Mouse (Mus musculus): ENCODE data around the gene Atg14. TPM values are rescaled to one million over a fixed set of nuclear protein-coding genes. Genes with fewer than 3 reads are reported as not detected.
"Not testable (repeated sequence)": the region's sequence is repeated elsewhere in the genome, so short reads cannot be mapped to it uniquely, and the experiment has no call there.

Gene Atg14
- polyA plus RNA-seq (2015; fragmentation: Nextera tagmentation; extraction: Ambion mirVana), result 12.9 and 13.4 TPM in 2 replicates

DNA sequence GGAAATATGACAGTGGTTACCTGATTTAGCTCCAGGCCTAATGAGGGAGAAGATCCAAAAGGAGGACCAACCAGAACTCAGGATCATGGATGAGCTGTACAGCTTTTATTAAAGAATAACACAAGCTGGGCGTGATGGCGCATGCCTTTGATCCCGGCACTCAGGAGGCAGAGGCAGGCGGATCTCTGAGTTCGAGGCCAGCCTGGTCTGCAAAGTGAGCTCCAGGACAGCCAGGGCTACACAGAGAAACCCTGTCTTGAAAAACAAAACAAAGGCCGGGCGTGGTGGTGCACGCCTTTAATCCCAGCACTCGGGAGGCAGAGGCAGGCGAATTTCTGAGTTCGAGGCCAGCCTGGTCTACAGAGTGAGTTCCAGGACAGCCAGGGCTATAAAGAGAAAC is at the start of gene Atg14:
Atg14 (minus strand) TSS at position 101 of the 400 bp plus-strand sequence.
- WGBS, result 90% methylated on average over 11 of the region's 11 CpGs
- H3K27ac ChIP-seq; H3K36me3 ChIP-seq; H3K4me1 ChIP-seq; H3K27me3 ChIP-seq; H3K4me2 ChIP-seq; ATAC-seq (ENCODE audit: borderline replicate concordance, extremely low read depth, low FRiP score, low TSS enrichment); H3K4me3 ChIP-seq; H3K9me3 ChIP-seq; H3K9ac ChIP-seq: not testable (repeated sequence)

DNA sequence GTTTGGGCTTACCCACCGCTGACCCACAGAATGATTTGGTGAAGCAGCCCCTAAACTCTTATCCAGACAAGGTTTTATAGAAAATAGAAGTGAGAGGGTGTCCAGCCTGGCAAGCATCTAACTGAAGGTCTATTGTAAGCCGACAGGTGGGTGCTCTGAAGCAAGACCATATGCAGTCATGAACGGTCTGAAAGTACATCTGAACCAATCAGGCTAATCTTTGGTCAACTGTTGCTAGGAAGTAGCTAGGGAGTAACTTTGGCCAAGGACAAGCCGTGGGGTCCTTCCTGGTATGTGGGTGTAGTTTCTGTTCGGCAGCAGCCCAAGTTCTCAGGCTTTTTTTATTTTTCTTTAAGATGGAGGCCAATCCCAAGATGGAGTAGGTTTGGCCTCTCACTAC is 48.4 kb upstream of the Atg14 start:
- no peak overlapping the region for H3K9ac ChIP-seq
- 83% methylated on average over 5 of the region's 5 CpGs for WGBS
- H3K9me3 ChIP-seq, result no peaks in the 10 kb centered on the region
- H3K36me3 ChIP-seq, result no peaks in the 10 kb centered on the region
- H3K27ac ChIP-seq, result no peak overlapping the region
- no peak overlapping the region for H3K4me2 ChIP-seq
- H3K4me3 ChIP-seq, result no peak overlapping the region
- H3K4me1 ChIP-seq, result no peaks in the 10 kb centered on the region
- ATAC-seq (ENCODE audit: borderline replicate concordance, extremely low read depth, low FRiP score, low TSS enrichment), result no peak
- no peaks in the 10 kb centered on the region for H3K27me3 ChIP-seq

DNA sequence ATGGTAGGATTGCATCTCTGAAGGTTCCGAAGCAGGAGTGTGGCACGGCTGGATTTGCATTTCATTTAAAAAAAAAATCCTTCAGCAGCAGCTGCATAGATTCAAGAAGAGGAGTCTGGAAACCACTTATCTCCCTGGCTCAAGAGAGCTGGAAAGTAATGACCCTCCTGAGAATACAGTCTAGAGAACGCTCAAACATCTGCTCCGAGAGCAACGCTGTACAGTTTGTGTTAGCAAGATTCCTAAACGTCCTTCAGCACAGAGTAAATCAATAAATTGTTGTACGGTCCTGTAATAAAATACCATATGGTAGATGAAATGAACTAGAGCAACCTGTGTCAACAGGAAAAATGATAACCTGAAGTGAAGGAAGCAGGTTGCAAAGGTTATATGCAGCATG is 42.8 kb upstream of the Atg14 start:
- no peaks in the 10 kb centered on the region for H3K27me3 ChIP-seq
- no peak for ATAC-seq (ENCODE audit: borderline replicate concordance, extremely low read depth, low FRiP score, low TSS enrichment)
- no peaks in the 10 kb centered on the region for H3K9me3 ChIP-seq
- no peak overlapping the region for H3K9ac ChIP-seq
- no peak overlapping the region for H3K27ac ChIP-seq
- H3K4me3 ChIP-seq, result no peak overlapping the region
- H3K4me2 ChIP-seq, result no peak overlapping the region
- no peaks in the 10 kb centered on the region for H3K36me3 ChIP-seq
- 52% methylated on average over 7 of the region's 7 CpGs for WGBS
- H3K4me1 ChIP-seq, result no peaks in the 10 kb centered on the region

DNA sequence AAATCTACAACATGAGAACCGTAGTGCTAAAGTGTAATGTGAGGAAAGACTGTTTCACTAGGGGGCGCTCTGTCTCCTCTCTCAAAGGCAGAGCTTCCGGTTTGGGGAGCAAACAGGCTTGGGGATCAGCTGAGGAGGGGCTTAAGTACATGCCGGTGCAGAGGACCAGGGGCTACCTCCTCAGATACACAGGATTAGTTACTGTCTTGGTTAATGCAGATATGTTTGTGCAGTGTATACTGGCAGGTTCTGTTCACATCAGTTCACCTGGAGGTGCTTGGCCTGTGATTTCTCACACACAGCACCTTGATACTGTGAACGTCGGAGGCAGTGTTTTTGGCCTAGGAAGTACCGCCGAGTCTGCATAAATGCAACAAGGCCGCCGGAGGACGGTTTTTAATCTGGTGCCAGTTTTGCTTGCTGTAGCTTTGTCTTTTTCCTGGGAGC is 27.5 kb upstream of the Atg14 start:
- Histone ChIP-seq H3K36me3 (no peaks in the 10 kb centered on the region), H3K4me1 (no peaks in the 10 kb centered on the region), H3K27me3 (no peaks in the 10 kb centered on the region), H3K4me2 (peak overlapping the region; percentile 36; the same call in 1 of the 2 replicates), H3K9ac (no peak overlapping the region), H3K4me3 (no peak overlapping the region), H3K27ac (no peak overlapping the region), H3K9me3 (no peaks in the 10 kb centered on the region)
- no peak for ATAC-seq (ENCODE audit: borderline replicate concordance, extremely low read depth, low FRiP score, low TSS enrichment)
- 24% methylated on average over 11 of the region's 11 CpGs for WGBS

DNA sequence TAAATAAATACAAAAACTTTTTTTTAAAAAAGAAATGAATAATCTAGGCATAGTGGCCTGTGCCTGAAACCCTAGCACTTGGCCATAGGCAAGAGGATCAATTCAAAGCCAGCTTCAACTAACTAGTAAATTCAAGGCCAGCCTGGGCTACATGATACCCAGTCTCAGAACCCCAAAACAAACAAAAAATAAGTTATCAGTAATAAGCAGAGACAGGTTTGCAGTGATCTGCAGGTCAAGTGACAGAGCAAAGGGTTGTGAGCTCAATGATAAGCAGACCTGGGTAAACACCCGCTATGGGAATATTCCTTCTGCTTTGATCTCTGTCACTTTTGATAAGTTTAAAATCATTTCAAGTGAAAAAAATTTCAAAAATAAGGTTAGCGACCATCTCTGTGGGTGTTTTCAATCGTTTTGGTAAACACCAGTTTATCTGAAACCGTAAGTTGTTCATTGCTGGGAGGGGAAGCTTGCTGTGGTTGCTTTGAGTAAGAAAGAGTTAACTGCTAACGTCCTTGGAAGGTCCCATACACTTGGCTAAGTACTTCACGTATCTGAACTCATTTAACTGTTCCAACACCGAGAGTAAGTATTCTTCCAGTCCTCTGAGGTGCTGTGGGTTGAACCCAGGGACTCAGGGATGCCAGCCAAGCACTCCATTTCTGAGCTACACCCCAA is 24.1 kb upstream of the Atg14 start:
- ATAC-seq (ENCODE audit: borderline replicate concordance, extremely low read depth, low FRiP score, low TSS enrichment), result no peak
- Histone ChIP-seq H3K36me3 (no peaks in the 10 kb centered on the region), H3K4me3 (no peak overlapping the region), H3K27ac (no peak overlapping the region), H3K9me3 (no peaks in the 10 kb centered on the region), H3K9ac (no peak overlapping the region), H3K4me1 (no peaks in the 10 kb centered on the region), H3K27me3 (no peaks in the 10 kb centered on the region), H3K4me2 (no peak overlapping the region)
- WGBS, result 35% methylated on average over 7 of the region's 7 CpGs

DNA sequence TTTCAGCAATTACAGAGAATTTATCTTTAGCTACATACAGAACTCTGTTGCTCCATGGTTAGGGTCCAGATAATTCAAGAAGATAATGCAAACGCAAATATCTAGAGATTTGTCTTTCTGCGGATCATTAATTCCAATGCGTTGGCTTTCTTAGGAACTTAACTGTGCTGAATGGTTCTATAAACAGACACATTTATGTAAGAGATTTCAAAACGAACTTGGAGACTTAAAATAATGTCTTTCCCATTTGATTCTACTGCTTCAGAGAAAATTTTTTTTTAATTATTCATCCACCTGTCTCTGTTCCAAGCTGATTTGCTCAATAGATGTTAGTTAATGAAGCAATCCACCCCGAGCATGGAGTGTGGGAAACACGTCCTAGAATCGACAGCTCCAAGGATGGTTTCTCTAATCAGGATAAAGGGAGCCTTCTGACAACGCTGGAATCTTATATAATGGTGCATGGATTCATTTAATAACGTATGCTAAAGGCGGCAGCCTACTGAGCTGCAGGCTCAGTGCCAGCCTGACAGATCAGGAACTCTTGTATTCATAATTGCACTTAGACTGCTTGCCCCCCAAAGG is 20.0 kb upstream of the Atg14 start:
- 66% methylated on average over 10 of the region's 10 CpGs for WGBS
- no peak overlapping the region for H3K9ac ChIP-seq
- no peaks in the 10 kb centered on the region for H3K4me1 ChIP-seq
- no peak overlapping the region for H3K4me2 ChIP-seq
- ATAC-seq (ENCODE audit: borderline replicate concordance, extremely low read depth, low FRiP score, low TSS enrichment), result no peak
- H3K27me3 ChIP-seq, result no peaks in the 10 kb centered on the region
- H3K9me3 ChIP-seq, result no peaks in the 10 kb centered on the region
- H3K36me3 ChIP-seq, result no peaks in the 10 kb centered on the region
- no peak overlapping the region for H3K27ac ChIP-seq
- H3K4me3 ChIP-seq, result no peak overlapping the region

DNA sequence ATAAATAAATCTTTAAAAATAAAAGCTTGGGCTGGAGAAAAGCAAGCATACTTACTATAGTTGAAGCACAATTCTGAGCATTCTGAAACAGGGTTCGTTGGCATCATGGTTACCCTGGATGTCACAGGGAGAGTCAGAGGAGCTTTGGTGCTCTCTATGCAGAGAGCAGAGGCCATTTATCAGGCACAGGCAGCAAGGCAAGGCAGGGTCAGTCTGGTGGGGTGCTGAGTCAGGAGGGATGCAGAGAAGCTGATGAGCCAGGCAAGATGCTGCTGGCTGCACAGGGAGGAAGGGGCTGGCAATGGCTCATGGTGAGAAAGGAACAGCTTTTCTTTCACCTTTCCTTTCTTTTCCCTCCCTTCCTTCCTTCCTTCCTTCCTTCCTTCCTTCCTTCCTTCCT is 19.0 kb upstream of the Atg14 start:
- WGBS, result 73% methylated on average over 1 of the region's 1 CpGs
- Histone ChIP-seq H3K27me3 (no peaks in the 10 kb centered on the region), H3K36me3 (no peaks in the 10 kb centered on the region), H3K4me3 (no peak overlapping the region), H3K4me2 (no peak overlapping the region), H3K27ac (no peak overlapping the region), H3K9ac (no peak overlapping the region), H3K4me1 (no peaks in the 10 kb centered on the region), H3K9me3 (no peaks in the 10 kb centered on the region)
- ATAC-seq (ENCODE audit: borderline replicate concordance, extremely low read depth, low FRiP score, low TSS enrichment), result no peak

DNA sequence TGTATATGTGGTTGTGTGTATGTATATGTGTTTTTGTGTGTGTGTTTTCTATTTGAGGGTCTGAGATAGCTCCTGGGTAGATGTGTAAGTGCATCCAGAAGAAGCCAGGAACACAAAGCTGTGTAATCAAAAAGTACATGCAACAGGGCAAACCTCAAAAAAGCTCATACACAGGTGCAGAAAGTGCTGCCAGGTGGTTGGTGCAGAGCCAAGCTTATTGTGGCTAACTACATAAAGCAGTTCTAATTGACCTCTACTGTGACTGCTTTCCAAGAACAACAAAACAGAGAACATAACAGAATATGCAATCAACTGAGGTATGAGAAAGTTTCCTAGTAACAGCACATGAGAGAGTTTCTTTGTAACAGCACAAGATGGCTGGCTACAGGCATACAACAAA is 13.9 kb upstream of the Atg14 start:
- H3K4me3 ChIP-seq, result no peak overlapping the region
- no peak for ATAC-seq (ENCODE audit: borderline replicate concordance, extremely low read depth, low FRiP score, low TSS enrichment)
- H3K4me1 ChIP-seq, result no peaks in the 10 kb centered on the region
- H3K9ac ChIP-seq, result no peak overlapping the region
- no peak overlapping the region for H3K4me2 ChIP-seq
- no peaks in the 10 kb centered on the region for H3K27me3 ChIP-seq
- H3K36me3 ChIP-seq, result no peaks in the 10 kb centered on the region
- H3K27ac ChIP-seq, result no peak overlapping the region
- H3K9me3 ChIP-seq, result no peaks in the 10 kb centered on the region

DNA sequence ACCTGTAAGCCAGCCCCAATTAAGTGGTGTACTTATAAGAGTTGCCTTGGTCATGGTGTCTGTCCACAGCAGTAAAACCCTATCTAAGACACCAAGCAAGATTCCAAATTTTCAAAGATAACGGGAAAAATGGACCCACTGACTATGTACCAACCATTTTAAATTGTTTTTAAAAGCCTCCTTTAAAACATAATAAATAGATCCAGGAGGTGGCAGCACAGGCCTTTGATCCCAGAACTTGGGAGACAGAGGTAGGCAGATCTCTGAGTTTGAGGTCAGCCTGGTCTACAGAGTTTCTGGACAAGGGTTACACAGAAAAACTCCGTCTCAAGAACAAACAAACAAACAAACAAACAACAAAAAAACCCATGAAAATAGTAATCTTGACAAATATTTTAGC is 11.2 kb upstream of the Atg14 start:
- 44% methylated on average over 2 of the region's 2 CpGs for WGBS
- H3K36me3 ChIP-seq, result no peaks in the 10 kb centered on the region
- no peaks in the 10 kb centered on the region for H3K9me3 ChIP-seq

DNA sequence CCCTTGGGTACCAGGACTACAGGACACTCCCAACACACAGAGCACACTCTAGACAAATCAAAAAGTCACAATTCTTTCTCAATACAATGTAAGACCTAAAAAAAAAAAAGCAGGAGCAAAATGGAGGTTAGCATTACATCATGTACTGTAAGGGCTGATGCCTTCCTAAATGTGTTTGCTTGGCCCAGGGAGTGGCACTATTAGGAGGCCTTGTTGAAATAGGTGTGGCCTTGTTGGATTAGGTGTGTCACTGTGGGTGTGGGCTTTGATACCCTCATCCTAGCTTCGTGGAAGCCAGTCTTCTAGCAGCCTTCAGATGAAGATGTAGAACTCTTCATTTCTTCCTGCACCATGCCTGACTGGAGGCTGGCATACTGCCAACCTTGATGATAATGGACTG is 10.8 kb upstream of the Atg14 start:
- Histone ChIP-seq H3K36me3 (no peaks in the 10 kb centered on the region), H3K27ac (no peak overlapping the region), H3K4me2 (no peak overlapping the region), H3K4me3 (no peak overlapping the region), H3K9me3 (no peaks in the 10 kb centered on the region), H3K4me1 (no peaks in the 10 kb centered on the region), H3K9ac (no peak overlapping the region), H3K27me3 (no peaks in the 10 kb centered on the region)
- WGBS, result 30% methylated on average over 1 of the region's 1 CpGs
- ATAC-seq (ENCODE audit: borderline replicate concordance, extremely low read depth, low FRiP score, low TSS enrichment), result no peak

More for the DNA sequence above, 11.2 kb upstream of the Atg14 start:
- H3K4me1 ChIP-seq, result no peaks in the 10 kb centered on the region
- no peak overlapping the region for H3K9ac ChIP-seq
- H3K27ac ChIP-seq, result no peak overlapping the region
- no peak overlapping the region for H3K4me2 ChIP-seq
- ATAC-seq (ENCODE audit: borderline replicate concordance, extremely low read depth, low FRiP score, low TSS enrichment), result no peak
- H3K27me3 ChIP-seq, result no peaks in the 10 kb centered on the region
- H3K4me3 ChIP-seq, result no peak overlapping the region

DNA sequence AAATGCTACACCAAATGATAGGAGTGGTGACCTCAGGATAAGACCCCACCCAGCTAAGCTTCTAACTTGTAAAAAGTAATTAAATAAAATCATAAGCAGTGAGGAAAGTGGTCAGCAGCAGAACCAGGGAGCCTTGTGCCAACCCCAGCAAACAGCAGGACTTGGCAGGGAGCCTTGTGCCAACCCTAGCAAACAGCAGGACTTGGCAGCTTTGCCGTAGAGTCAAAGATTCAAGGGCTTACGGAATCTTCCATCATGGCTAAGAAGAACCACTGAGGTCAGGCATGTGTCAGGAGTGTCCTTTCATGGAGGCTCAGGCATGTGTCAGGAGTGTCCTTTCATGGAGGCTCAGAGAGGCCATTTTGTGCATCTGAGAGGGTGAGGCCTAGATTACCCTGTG is 7.6 kb upstream of the Atg14 start:
- H3K27me3 ChIP-seq, result no peaks in the 10 kb centered on the region
- H3K27ac ChIP-seq, result no peak overlapping the region
- no peaks in the 10 kb centered on the region for H3K4me1 ChIP-seq
- no peaks in the 10 kb centered on the region for H3K36me3 ChIP-seq
- ATAC-seq (ENCODE audit: borderline replicate concordance, extremely low read depth, low FRiP score, low TSS enrichment), result no peak
- H3K4me2 ChIP-seq, result no peak overlapping the region
- H3K9me3 ChIP-seq, result no peaks in the 10 kb centered on the region
- WGBS, result 83% methylated on average over 2 of the region's 2 CpGs
- no peak overlapping the region for H3K4me3 ChIP-seq
- H3K9ac ChIP-seq, result no peak overlapping the region

DNA sequence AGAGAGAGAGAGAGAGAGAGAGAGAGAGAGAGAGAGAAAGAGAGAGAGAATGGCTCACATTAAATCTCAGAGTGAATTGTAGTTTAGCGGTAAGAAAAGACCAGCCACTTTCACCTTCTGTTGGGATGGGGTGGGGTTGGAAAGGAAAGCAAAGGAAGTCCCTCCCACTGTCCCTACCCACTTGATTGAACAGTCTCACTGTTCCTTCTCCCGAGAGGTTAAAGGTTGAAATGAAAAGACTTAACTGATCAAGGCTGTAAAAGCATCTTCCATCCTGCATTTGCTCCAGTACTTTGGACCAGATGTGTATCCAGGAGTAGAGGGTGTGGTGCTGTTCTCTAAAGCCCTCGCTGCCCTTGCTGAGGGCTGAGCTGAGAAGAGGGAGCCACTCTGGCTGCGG is 6.2 kb upstream of the Atg14 start:
- Histone ChIP-seq H3K27me3 (no peaks in the 10 kb centered on the region), H3K9me3 (no peaks in the 10 kb centered on the region), H3K27ac (no peak overlapping the region), H3K36me3 (no peaks in the 10 kb centered on the region), H3K4me3 (no peak overlapping the region), H3K9ac (no peak overlapping the region), H3K4me1 (no peaks in the 10 kb centered on the region), H3K4me2 (no peak overlapping the region)
- WGBS, result 49% methylated on average over 4 of the region's 4 CpGs
- no peak for ATAC-seq (ENCODE audit: borderline replicate concordance, extremely low read depth, low FRiP score, low TSS enrichment)

All from lung, embryonic 15.5 days (tissue).